Mouse (Mus musculus): ENCODE results near the gene Bbs5. TPM values are rescaled to one million over a fixed set of nuclear protein-coding genes. Genes with fewer than 3 reads are reported as not detected.

Gene Bbs5
- 36.8 TPM for polyA plus RNA-seq (2014; fragmentation: Illumina TruSeq; extraction: RNeasy Lipid Tissue Mini Kit (QIAGEN cat#74804); ENCODE audit: low read depth, low replicate concordance)

GRCm38 (mm10) chr2:69646726-69647490, at the start of gene Bbs5:
TSS of gene Bbs5 (plus strand) at chr2:69647171.

DNA sequence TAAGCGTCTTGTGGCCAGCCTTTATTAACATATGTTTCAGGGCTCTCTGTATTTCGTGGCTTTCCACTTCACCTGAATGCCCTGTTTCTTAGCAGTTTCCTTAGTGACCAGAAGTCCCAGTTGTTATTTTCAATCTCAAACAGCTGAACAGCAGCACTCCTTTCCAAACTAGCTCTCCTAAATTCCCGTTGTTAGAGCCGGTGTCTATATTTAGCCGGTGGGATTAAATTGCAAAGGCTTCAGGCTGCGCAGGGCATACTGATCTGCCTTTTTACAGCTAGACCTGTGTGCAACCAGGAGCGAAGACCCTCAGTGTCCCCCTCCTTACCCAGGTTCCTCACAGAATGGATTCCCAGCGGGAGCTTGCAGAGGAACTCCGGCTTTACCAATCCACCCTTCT, 22.9 kb downstream of the Bbs5 start, which contains the start of gene Klhl41:
TSS of gene Klhl41 (plus strand) at position 268 of the 400 bp plus-strand sequence.

GRCm38 (mm10) chr2:69712981-69713625, 66.1 kb downstream of the Bbs5 start, which contains the start of gene Fastkd1:
TSS of gene Fastkd1 (minus strand) at chr2:69713516.

Other genes with a start within 250 kb of the Bbs5 start
- gene Lrp2, start 61.1 kb upstream of the Bbs5 start, polyA plus RNA-seq (2014; fragmentation: Illumina TruSeq; extraction: RNeasy Lipid Tissue Mini Kit (QIAGEN cat#74804); ENCODE audit: low read depth, low replicate concordance) = 0.06 TPM
- gene Klhl41, start 22.9 kb downstream of the Bbs5 start, polyA plus RNA-seq (2014; fragmentation: Illumina TruSeq; extraction: RNeasy Lipid Tissue Mini Kit (QIAGEN cat#74804); ENCODE audit: low read depth, low replicate concordance) = 3.6 TPM
- gene Fastkd1, start 66.3 kb downstream of the Bbs5 start, polyA plus RNA-seq (2014; fragmentation: Illumina TruSeq; extraction: RNeasy Lipid Tissue Mini Kit (QIAGEN cat#74804); ENCODE audit: low read depth, low replicate concordance) = 48.7 TPM
- gene Ppig, start 75.4 kb downstream of the Bbs5 start, polyA plus RNA-seq (2014; fragmentation: Illumina TruSeq; extraction: RNeasy Lipid Tissue Mini Kit (QIAGEN cat#74804); ENCODE audit: low read depth, low replicate concordance) = 241 TPM
- 8.2 TPM for gene Ccdc173, start 142.4 kb downstream of the Bbs5 start, polyA plus RNA-seq (2014; fragmentation: Illumina TruSeq; extraction: RNeasy Lipid Tissue Mini Kit (QIAGEN cat#74804); ENCODE audit: low read depth, low replicate concordance)
- 107 TPM for gene Phospho2, start 142.5 kb downstream of the Bbs5 start, polyA plus RNA-seq (2014; fragmentation: Illumina TruSeq; extraction: RNeasy Lipid Tissue Mini Kit (QIAGEN cat#74804); ENCODE audit: low read depth, low replicate concordance)
- 33.4 TPM for gene Klhl23, start 174.8 kb downstream of the Bbs5 start, polyA plus RNA-seq (2014; fragmentation: Illumina TruSeq; extraction: RNeasy Lipid Tissue Mini Kit (QIAGEN cat#74804); ENCODE audit: low read depth, low replicate concordance)
- gene Ssb, start 214.4 kb downstream of the Bbs5 start, polyA plus RNA-seq (2014; fragmentation: Illumina TruSeq; extraction: RNeasy Lipid Tissue Mini Kit (QIAGEN cat#74804); ENCODE audit: low read depth, low replicate concordance) = 1,065 TPM
- gene Mettl5, start 238.4 kb downstream of the Bbs5 start, polyA plus RNA-seq (2014; fragmentation: Illumina TruSeq; extraction: RNeasy Lipid Tissue Mini Kit (QIAGEN cat#74804); ENCODE audit: low read depth, low replicate concordance) = 47.0 TPM